In genomic region chr4:114304654-114305053, GRCm38 (mm10) we compare ENCODE assay signal across 30 mouse cellular contexts.
DNase-seq lines count a peak whose midpoint lies in the region; ATAC-seq lines count a peak whose summit lies in the region.
"Had no signal": no experiment of that assay in that cellular context is flagged by ENCODE, and none has a peak within 500 bp of the region (broad histone marks: within the 10 kb centered on the region; RNA-seq: fewer than 3 reads in every experiment).

No protein-coding gene starts in this region.

- no peaks in the 10 kb centered on the region for H3K27me3 ChIP-seq in kidney, embryonic 14.5 days (ENCODE audit: control insufficient read depth, insufficient read depth, low read length)
- H3K27me3 ChIP-seq in kidney, embryonic 15.5 days: peaks cover 20% of the 10 kb centered on the region
- H3K27me3 ChIP-seq in kidney, embryonic 16.5 days (ENCODE audit: insufficient read depth, low read length): peaks cover 17% of the 10 kb centered on the region; the same call in 1 of the 2 replicates
- H3K27me3 ChIP-seq: forebrain, embryonic 13.5 days had no signal

- no peak overlapping the region for H3K27ac ChIP-seq in kidney, embryonic 14.5 days (ENCODE audit: low read depth, low read length)
- no peak overlapping the region for H3K27ac ChIP-seq in kidney, embryonic 15.5 days
- H3K27ac ChIP-seq in kidney, embryonic 16.5 days (ENCODE audit: low read length): no peak overlapping the region
- H3K27ac ChIP-seq: embryonic facial prominence, embryonic 10.5 days; embryonic facial prominence, embryonic 13.5 days; forebrain, embryonic 10.5 days; forebrain, embryonic 13.5 days; gastrocnemius, adult 2 months; heart, adult 2 months; heart, embryonic 10.5 days; heart, embryonic 13.5 days; hindbrain, embryonic 14.5 days had no signal

- H3K4me2 ChIP-seq in kidney, embryonic 14.5 days (replicated peaks; ENCODE audit: low read depth, low read length): no peak overlapping the region
- H3K4me2 ChIP-seq in kidney, embryonic 15.5 days: no peak overlapping the region
- no peak overlapping the region for H3K4me2 ChIP-seq in kidney, embryonic 16.5 days (replicated peaks; ENCODE audit: low read depth, low read length)
- H3K4me2 ChIP-seq: embryonic facial prominence, embryonic 13.5 days; forebrain, embryonic 13.5 days; heart, embryonic 13.5 days; hindbrain, embryonic 14.5 days had no signal

- H3K4me1 ChIP-seq in kidney, embryonic 14.5 days (ENCODE audit: control insufficient read depth, insufficient read depth, low read length): 0 out of 2 replicates have a peak, but pooled peaks cover 4% of the 10 kb centered on the region
- peaks cover 16% of the 10 kb centered on the region for H3K4me1 ChIP-seq in kidney, embryonic 15.5 days
- H3K4me1 ChIP-seq in kidney, embryonic 16.5 days (ENCODE audit: insufficient read depth, low read length): peaks cover 13% of the 10 kb centered on the region; the same call in 1 of the 2 replicates
- H3K4me1 ChIP-seq: embryonic facial prominence, embryonic 10.5 days; embryonic facial prominence, embryonic 13.5 days; forebrain, embryonic 13.5 days; heart, embryonic 10.5 days; heart, embryonic 13.5 days had no signal

- 15% methylated on average over 1 of the region's 1 CpGs for WGBS in kidney, embryonic 14.5 days
- 15% methylated on average over 1 of the region's 1 CpGs for WGBS in kidney, embryonic 15.5 days
- 5% methylated on average over 1 of the region's 1 CpGs for WGBS in kidney, embryonic 16.5 days

- no peaks in the 10 kb centered on the region for H3K36me3 ChIP-seq in kidney, embryonic 14.5 days (ENCODE audit: control insufficient read depth, insufficient read depth, low read length)
- H3K36me3 ChIP-seq in kidney, embryonic 15.5 days: no peaks in the 10 kb centered on the region
- no peaks in the 10 kb centered on the region for H3K36me3 ChIP-seq in kidney, embryonic 16.5 days (ENCODE audit: insufficient read depth, low read length)
- H3K36me3 ChIP-seq: embryonic facial prominence, embryonic 10.5 days; embryonic facial prominence, embryonic 13.5 days; forebrain, embryonic 10.5 days; heart, embryonic 10.5 days; heart, embryonic 13.5 days had no signal

- DNase-seq in kidney, postnatal 25 days: no peak
- DNase-seq in kidney, postnatal 14 days: peak; percentile 16
- no peak for DNase-seq in heart, adult 18-20 months
- no peak for DNase-seq in gastrocnemius, postnatal 4 days (ENCODE audit: low spot score in 2 of 2)
- DNase-seq: adrenal gland, adult 2 months; adrenal gland, postnatal 14 days; cerebellum, adult 11 months; cerebellum, adult 2 months; cerebellum, postnatal 10 days; cerebellum, postnatal 36 days; embryo, embryonic 11 days; gastrocnemius, adult 2 months; gastrocnemius, postnatal 14 days; heart, adult 2 months; heart, postnatal 14 days; heart, postnatal 4 days had no signal

- H3K4me3 ChIP-seq in kidney, embryonic 14.5 days (ENCODE audit: low read length): no peak overlapping the region
- no peak overlapping the region for H3K4me3 ChIP-seq in kidney, embryonic 15.5 days (replicated peaks)
- no peak overlapping the region for H3K4me3 ChIP-seq in kidney, embryonic 16.5 days (ENCODE audit: low read length)
- H3K4me3 ChIP-seq: embryonic facial prominence, embryonic 10.5 days; embryonic facial prominence, embryonic 13.5 days; erythroblast, embryonic 14.5 days; forebrain, embryonic 10.5 days; forebrain, embryonic 13.5 days; gastrocnemius, adult 2 months; heart, adult 2 months; heart, embryonic 10.5 days; heart, embryonic 13.5 days had no signal

- ATAC-seq in kidney, embryonic 14.5 days (ENCODE audit: low FRiP score, low TSS enrichment): peak; percentile 83
- peak; percentile 70 for ATAC-seq in kidney, embryonic 15.5 days (replicated peaks; ENCODE audit: low FRiP score)
- peak; percentile 74; the same call in 1 of the 2 replicates for ATAC-seq in kidney, embryonic 16.5 days (ENCODE audit: low FRiP score, low TSS enrichment)
- ATAC-seq in erythroid progenitor cell, adult 5-6 weeks (replicated peaks; ENCODE audit: low FRiP score, poor library complexity, severe bottlenecking): no peak
- ATAC-seq: CD4-positive, CD25-positive, alpha-beta regulatory T cell, adult 4 months; forebrain, embryonic 13.5 days; forebrain, embryonic 16.5 days had no signal

- no peaks in the 10 kb centered on the region for H3K9me3 ChIP-seq in kidney, embryonic 14.5 days (ENCODE audit: control insufficient read depth, low read length)
- H3K9me3 ChIP-seq in kidney, embryonic 15.5 days (replicated peaks): no peaks in the 10 kb centered on the region
- H3K9me3 ChIP-seq in kidney, embryonic 16.5 days (ENCODE audit: low read length): no peaks in the 10 kb centered on the region
- H3K9me3 ChIP-seq: embryonic facial prominence, embryonic 10.5 days; embryonic facial prominence, embryonic 13.5 days; forebrain, embryonic 10.5 days; forebrain, embryonic 13.5 days; heart, embryonic 10.5 days; heart, embryonic 13.5 days had no signal

- H3K9ac ChIP-seq in kidney, embryonic 14.5 days (ENCODE audit: low read depth, low read length): no peak overlapping the region
- H3K9ac ChIP-seq in kidney, embryonic 15.5 days: no peak overlapping the region
- H3K9ac ChIP-seq in kidney, embryonic 16.5 days (replicated peaks; ENCODE audit: low read length): no peak overlapping the region
- H3K9ac ChIP-seq: embryonic facial prominence, embryonic 13.5 days; forebrain, embryonic 13.5 days; heart, embryonic 13.5 days; hindbrain, embryonic 14.5 days had no signal
